Mouse (Mus musculus) inflammation-experienced regulatory T-cells, adult 6 months (primary cell): Measurements from ENCODE around the gene Lrrc4b. TPM values are rescaled to one million over a fixed set of nuclear protein-coding genes. Genes with fewer than 3 reads are reported as not detected.

Source experiments
- ATAC-seq: one replicate; pipeline ENCODE4 v1.8.0; 2017
- polyA plus RNA-seq, 3 experiments: library from polyadenylated mRNA; unstranded; fragments of 100-300 nt; shearing (Covaris generic); gene quantifications; one replicate each; pipeline ENCODE4 v1.2.1; 2017

Lrrc4b gene
- polyA plus RNA-seq, 3 experiments from 2014 or later = not detected

GRCm38 (mm10) chr7:44466006-44466887 lies 37.4 kb downstream of the Lrrc4b start:
- no peak for ATAC-seq

GRCm38 (mm10) chr7:44466888-44467311 lies 38.1 kb downstream of the Lrrc4b start:
- ATAC-seq = no peak

GRCm38 (mm10) chr7:44467811-44468411 lies 39.1 kb downstream of the Lrrc4b start, which contains the start of gene Josd2:
Josd2 (plus strand) TSS chr7:44467980.
- peak; percentile 99 for ATAC-seq

- no peak for ATAC-seq
Observed at GRCm38 (mm10) chr7:44468644-44469285, 39.9 kb downstream of the Lrrc4b start.

GRCm38 (mm10) chr7:44469677-44470675 lies 41.2 kb downstream of the Lrrc4b start:
- ATAC-seq = no peak

GRCm38 (mm10) chr7:44470696-44471612 lies 42.1 kb downstream of the Lrrc4b start:
- ATAC-seq = no peak

GRCm38 (mm10) chr7:44471880-44472557 lies 43.2 kb downstream of the Lrrc4b start:
- no peak for ATAC-seq

GRCm38 (mm10) chr7:44472558-44472885 lies 43.7 kb downstream of the Lrrc4b start:
- no peak for ATAC-seq

GRCm38 (mm10) chr7:44472961-44473646 lies 44.3 kb downstream of the Lrrc4b start:
- no peak for ATAC-seq

GRCm38 (mm10) chr7:44474419-44474818 lies 45.6 kb downstream of the Lrrc4b start:
- no peak for ATAC-seq

- no peak for ATAC-seq
Observed at GRCm38 (mm10) chr7:44475046-44475614, 46.3 kb downstream of the Lrrc4b start.

- ATAC-seq = no peak
Observed at GRCm38 (mm10) chr7:44482836-44483435, 54.1 kb downstream of the Lrrc4b start.

GRCm38 (mm10) chr7:44484109-44484508 lies 55.3 kb downstream of the Lrrc4b start:
- no peak for ATAC-seq

- ATAC-seq = peak; percentile 80
Observed at GRCm38 (mm10) chr7:44484841-44485571, 56.2 kb downstream of the Lrrc4b start.

GRCm38 (mm10) chr7:44485572-44486195 lies 56.9 kb downstream of the Lrrc4b start:
- peak; percentile 25 for ATAC-seq

- no peak for ATAC-seq
Observed at GRCm38 (mm10) chr7:44486927-44487575, 58.2 kb downstream of the Lrrc4b start.

GRCm38 (mm10) chr7:44487936-44488335 lies 59.1 kb downstream of the Lrrc4b start:
- ATAC-seq = no peak
